Mouse (Mus musculus): ENCODE measurements around the gene Fhit. TPM values are rescaled to one million over a fixed set of nuclear protein-coding genes. Genes with fewer than 3 reads are reported as not detected.

The Fhit gene
- total and polyA plus RNA-seq, 2 experiments from 2014 or later: 9.9 to 11.8 TPM

- Histone ChIP-seq H3K27me3 (ENCODE audit: insufficient read depth, low read length) (no peaks in the 10 kb centered on the region), H3K27ac (ENCODE audit: low read depth, low read length) (no peak overlapping the region), H3K4me3 (ENCODE audit: low read depth, low read length) (no peak overlapping the region), H3K36me3 (ENCODE audit: insufficient read depth, low read length) (no peaks in the 10 kb centered on the region), H3K9me3 (ENCODE audit: low read length) (no peaks in the 10 kb centered on the region), H3K4me1 (ENCODE audit: insufficient read depth, low read length) (no peaks in the 10 kb centered on the region), H3K4me2 (ENCODE audit: low read depth, low read length, poor library complexity, severe bottlenecking) (no peak overlapping the region), H3K9ac (replicated peaks; ENCODE audit: low read length, poor library complexity, severe bottlenecking) (no peak overlapping the region)
- TF ChIP-seq CTCF (IDR thresholded peaks at IDR 0.05): no peak
- ATAC-seq (ENCODE audit: low FRiP score): no peak
- 87% methylated on average over 2 of the region's 2 CpGs for WGBS
- DNase-seq (ENCODE audit: low spot score): no peak
These were observed 1473.1 kb downstream of the Fhit start for GRCm38 (mm10) chr14:9688664-9689257.

GRCm38 (mm10) chr14:9684362-9684761 is 1477.5 kb downstream of the Fhit start:
- Histone ChIP-seq H3K27ac (ENCODE audit: low read depth, low read length) (no peak overlapping the region), H3K4me3 (ENCODE audit: low read depth, low read length) (no peak overlapping the region), H3K27me3 (ENCODE audit: insufficient read depth, low read length) (no peaks in the 10 kb centered on the region), H3K9ac (replicated peaks; ENCODE audit: low read length, poor library complexity, severe bottlenecking) (no peak overlapping the region), H3K4me1 (ENCODE audit: insufficient read depth, low read length) (no peaks in the 10 kb centered on the region), H3K9me3 (ENCODE audit: low read length) (no peaks in the 10 kb centered on the region), H3K4me2 (ENCODE audit: low read depth, low read length, poor library complexity, severe bottlenecking) (no peak overlapping the region), H3K36me3 (ENCODE audit: insufficient read depth, low read length) (no peaks in the 10 kb centered on the region)
- 71% methylated on average over 1 of the region's 1 CpGs for WGBS
- ATAC-seq (ENCODE audit: low FRiP score): no peak
- no peak for DNase-seq (ENCODE audit: low spot score)
- no peak for TF ChIP-seq CTCF (IDR thresholded peaks at IDR 0.05)

- Histone ChIP-seq H3K27me3 (ENCODE audit: insufficient read depth, low read length) (no peaks in the 10 kb centered on the region), H3K4me2 (ENCODE audit: low read depth, low read length, poor library complexity, severe bottlenecking) (no peak overlapping the region), H3K36me3 (ENCODE audit: insufficient read depth, low read length) (no peaks in the 10 kb centered on the region), H3K9me3 (ENCODE audit: low read length) (no peaks in the 10 kb centered on the region), H3K4me3 (ENCODE audit: low read depth, low read length) (no peak overlapping the region), H3K27ac (ENCODE audit: low read depth, low read length) (no peak overlapping the region), H3K4me1 (ENCODE audit: insufficient read depth, low read length) (no peaks in the 10 kb centered on the region), H3K9ac (replicated peaks; ENCODE audit: low read length, poor library complexity, severe bottlenecking) (no peak overlapping the region)
- WGBS: 62% methylated on average over 1 of the region's 1 CpGs
- DNase-seq (ENCODE audit: low spot score) (no peak), ATAC-seq (ENCODE audit: low FRiP score) (no peak)
- no peak for TF ChIP-seq CTCF (IDR thresholded peaks at IDR 0.05)
These were observed 1489.1 kb downstream of the Fhit start for GRCm38 (mm10) chr14:9672728-9673127.

- 56% methylated on average over 3 of the region's 3 CpGs for WGBS
- no peak for TF ChIP-seq CTCF (IDR thresholded peaks at IDR 0.05)
- H3K27me3 ChIP-seq (ENCODE audit: insufficient read depth, low read length): no peaks in the 10 kb centered on the region
- no peak for ATAC-seq (ENCODE audit: low FRiP score)
- H3K9me3 ChIP-seq (ENCODE audit: low read length): no peaks in the 10 kb centered on the region
- DNase-seq (ENCODE audit: low spot score): no peak
- H3K4me2 ChIP-seq (ENCODE audit: low read depth, low read length, poor library complexity, severe bottlenecking): no peak overlapping the region
- no peaks in the 10 kb centered on the region for H3K4me1 ChIP-seq (ENCODE audit: insufficient read depth, low read length)
- H3K9ac ChIP-seq (replicated peaks; ENCODE audit: low read length, poor library complexity, severe bottlenecking): no peak overlapping the region
- no peaks in the 10 kb centered on the region for H3K36me3 ChIP-seq (ENCODE audit: insufficient read depth, low read length)
- no peak overlapping the region for H3K4me3 ChIP-seq (ENCODE audit: low read depth, low read length)
- no peak overlapping the region for H3K27ac ChIP-seq (ENCODE audit: low read depth, low read length)
These were observed 1490.1 kb downstream of the Fhit start for GRCm38 (mm10) chr14:9671776-9672175.

- 86% methylated on average over 1 of the region's 1 CpGs for WGBS
- Histone ChIP-seq H3K4me1 (ENCODE audit: insufficient read depth, low read length) (no peaks in the 10 kb centered on the region), H3K9me3 (ENCODE audit: low read length) (no peaks in the 10 kb centered on the region), H3K4me3 (ENCODE audit: low read depth, low read length) (no peak overlapping the region), H3K27ac (ENCODE audit: low read depth, low read length) (no peak overlapping the region), H3K9ac (replicated peaks; ENCODE audit: low read length, poor library complexity, severe bottlenecking) (no peak overlapping the region), H3K36me3 (ENCODE audit: insufficient read depth, low read length) (no peaks in the 10 kb centered on the region), H3K27me3 (ENCODE audit: insufficient read depth, low read length) (no peaks in the 10 kb centered on the region), H3K4me2 (ENCODE audit: low read depth, low read length, poor library complexity, severe bottlenecking) (no peak overlapping the region)
- TF ChIP-seq CTCF (IDR thresholded peaks at IDR 0.05): no peak
- no peak for ATAC-seq (ENCODE audit: low FRiP score)
- DNase-seq (ENCODE audit: low spot score): no peak
These were observed 1492.1 kb downstream of the Fhit start for GRCm38 (mm10) chr14:9669766-9670165.

GRCm38 (mm10) chr14:9658445-9658844 is 1503.4 kb downstream of the Fhit start:
- WGBS: 60% methylated on average over 1 of the region's 1 CpGs
- ATAC-seq (ENCODE audit: low FRiP score): no peak
- Histone ChIP-seq H3K36me3 (ENCODE audit: insufficient read depth, low read length) (no peaks in the 10 kb centered on the region), H3K27ac (ENCODE audit: low read depth, low read length) (no peak overlapping the region), H3K4me3 (ENCODE audit: low read depth, low read length) (no peak overlapping the region), H3K4me1 (ENCODE audit: insufficient read depth, low read length) (no peaks in the 10 kb centered on the region), H3K27me3 (ENCODE audit: insufficient read depth, low read length) (no peaks in the 10 kb centered on the region), H3K9ac (replicated peaks; ENCODE audit: low read length, poor library complexity, severe bottlenecking) (no peak overlapping the region), H3K4me2 (ENCODE audit: low read depth, low read length, poor library complexity, severe bottlenecking) (no peak overlapping the region), H3K9me3 (ENCODE audit: low read length) (no peaks in the 10 kb centered on the region)
- no peak for DNase-seq (ENCODE audit: low spot score)
- no peak for TF ChIP-seq CTCF (IDR thresholded peaks at IDR 0.05)

Data from midbrain, postnatal 0 days (tissue).